Mouse (Mus musculus): ENCODE measurements around the gene Oas1e. TPM values are rescaled to one million over a fixed set of nuclear protein-coding genes. Genes with fewer than 3 reads are reported as not detected.

Oas1e gene
- polyA plus RNA-seq (2015; fragmentation: Nextera tagmentation; extraction: Ambion mirVana): 0.28 and 0.41 TPM in 2 replicates

GRCm38 (mm10) chr5:120795480-120796034, at the start of gene Oas1e:
Gene Oas1e (minus strand): TSS chr5:120795530.

GRCm38 (mm10) chr5:120811951-120812819, 16.9 kb upstream of the Oas1e start, which contains the start of gene Oas1c:
Gene Oas1c (minus strand): TSS chr5:120812514.

GRCm38 (mm10) chr5:120777478-120777877, 17.9 kb downstream of the Oas1e start, which contains the start of gene Oas3:
Gene Oas3 (minus strand): TSS chr5:120777661.

GRCm38 (mm10) chr5:120749688-120750087, 45.6 kb downstream of the Oas1e start, which contains the start of gene Oas2:
Gene Oas2 (minus strand): TSS chr5:120749853.

Other genes with a start within 250 kb of the Oas1e start
- gene Tpcn1, start 206.9 kb downstream of the Oas1e start, polyA plus RNA-seq (2015; fragmentation: Nextera tagmentation; extraction: Ambion mirVana): 21.8 and 23.6 TPM in 2 replicates
- 1.1 and 1.2 TPM in 2 replicates for gene Iqcd, start 206.5 kb downstream of the Oas1e start, polyA plus RNA-seq (2015; fragmentation: Nextera tagmentation; extraction: Ambion mirVana)
- gene Rita1, start 182.9 kb downstream of the Oas1e start, polyA plus RNA-seq (2015; fragmentation: Nextera tagmentation; extraction: Ambion mirVana): 34.9 and 36.0 TPM in 2 replicates
- gene Ddx54, start 182.8 kb downstream of the Oas1e start, polyA plus RNA-seq (2015; fragmentation: Nextera tagmentation; extraction: Ambion mirVana): 26.9 and 28.1 TPM in 2 replicates
- 1.0 and 1.2 TPM in 2 replicates for gene Cfap73, start 161.3 kb downstream of the Oas1e start, polyA plus RNA-seq (2015; fragmentation: Nextera tagmentation; extraction: Ambion mirVana)
- gene Rasal1, start 146.7 kb downstream of the Oas1e start, polyA plus RNA-seq (2015; fragmentation: Nextera tagmentation; extraction: Ambion mirVana): 1.5 and 2.8 TPM in 2 replicates
- 61.0 and 64.5 TPM in 2 replicates for gene Dtx1, start 83.6 kb downstream of the Oas1e start, polyA plus RNA-seq (2015; fragmentation: Nextera tagmentation; extraction: Ambion mirVana)
- 0.48 and 0.66 TPM in 2 replicates for gene Oas2, start 45.7 kb downstream of the Oas1e start, polyA plus RNA-seq (2015; fragmentation: Nextera tagmentation; extraction: Ambion mirVana)
- gene Oas3, start 17.9 kb downstream of the Oas1e start, polyA plus RNA-seq (2015; fragmentation: Nextera tagmentation; extraction: Ambion mirVana): 0.50 and 0.59 TPM in 2 replicates
- 0.42 and 0.83 TPM in 2 replicates for gene Oas1c, start 17.0 kb upstream of the Oas1e start, polyA plus RNA-seq (2015; fragmentation: Nextera tagmentation; extraction: Ambion mirVana)
- not detected in 2 replicates for gene Oas1f, start 51.8 kb upstream of the Oas1e start, polyA plus RNA-seq (2015; fragmentation: Nextera tagmentation; extraction: Ambion mirVana)
- not detected in 2 replicates for gene Oas1h, start 65.9 kb upstream of the Oas1e start, polyA plus RNA-seq (2015; fragmentation: Nextera tagmentation; extraction: Ambion mirVana)
- gene Oas1g, start 92.1 kb upstream of the Oas1e start, polyA plus RNA-seq (2015; fragmentation: Nextera tagmentation; extraction: Ambion mirVana): 0.19 and 0.68 TPM in 2 replicates
- 1.9 and 2.8 TPM in 2 replicates for gene Oas1a, start 112.0 kb upstream of the Oas1e start, polyA plus RNA-seq (2015; fragmentation: Nextera tagmentation; extraction: Ambion mirVana)
- gene Oas1d, start 119.0 kb upstream of the Oas1e start, polyA plus RNA-seq (2015; fragmentation: Nextera tagmentation; extraction: Ambion mirVana): 0.18 and 0.22 TPM in 2 replicates
- 34.4 and 41.8 TPM in 2 replicates for gene Rph3a, start 214.6 kb upstream of the Oas1e start, polyA plus RNA-seq (2015; fragmentation: Nextera tagmentation; extraction: Ambion mirVana)